ENCODE assay signal across 16 mouse cellular contexts in genomic region chr9:113421645-113422044, GRCm38 (mm10).
A peak's percentile ranks its signal among the peaks of the same experiment; 100 is the strongest.
DNase-seq lines count a peak whose midpoint lies in the region; ATAC-seq and TF ChIP-seq lines count a peak whose summit lies in the region.
"Had no signal": no experiment of that assay in that cellular context is flagged by ENCODE, and none has a peak within 500 bp of the region (broad histone marks: within the 10 kb centered on the region; RNA-seq: fewer than 3 reads in every experiment).

No protein-coding gene starts in this region.

- DNase-seq in kidney, postnatal 0 days (ENCODE audit: low spot score), result no peak
- no peak for DNase-seq in kidney, adult 8-10 months
- DNase-seq in 416B (ENCODE audit: low read depth), result peak; percentile 43
- peak; percentile 12 for DNase-seq in CH12.LX (ENCODE audit: extremely low read depth)
- peak; percentile 44 for DNase-seq in embryo, embryonic 10.5 days (ENCODE audit: low spot score)
- DNase-seq in adipocyte (ENCODE audit: low spot score), result no peak
- no peak for DNase-seq in Muller cell, postnatal 12 days (ENCODE audit: inconsistent ontology term)
- DNase-seq: adrenal gland, adult 2 months; cerebellum, postnatal 36 days; heart, postnatal 4 days; kidney, adult 18-20 months; lung, postnatal 4 days; spleen, adult 18-20 months had no signal

- H3K27me3 ChIP-seq in kidney, postnatal 0 days (ENCODE audit: insufficient read depth, low read length), result no peaks in the 10 kb centered on the region
- H3K27me3 ChIP-seq in CH12.LX (replicated peaks), result peaks cover 4% of the 10 kb centered on the region

- no peak for ATAC-seq in kidney, postnatal 0 days (replicated peaks; ENCODE audit: low FRiP score, low read depth)

- dilution Hi-C loops in CH12.LX (cut with MboI; ENCODE audit: extremely low pct_ligation_motif_present, extremely low pct_unique_long_range_greater_than_20kb, low sequenced_read_pairs), result no loop called here

- H3K4me2 ChIP-seq in kidney, postnatal 0 days (ENCODE audit: low read length), result no peak overlapping the region
- no peak overlapping the region for H3K4me2 ChIP-seq in CH12.LX (ENCODE audit: insufficient read depth, low read depth, poor library complexity, severe bottlenecking)

- no peak overlapping the region for H3K9ac ChIP-seq in kidney, postnatal 0 days (ENCODE audit: low read depth, low read length)
- no peak overlapping the region for H3K9ac ChIP-seq in CH12.LX (ENCODE audit: insufficient read depth, low read depth)

- H3K4me1 ChIP-seq in kidney, postnatal 0 days (replicated peaks; ENCODE audit: insufficient read depth, low read length), result no peaks in the 10 kb centered on the region
- H3K4me1 ChIP-seq in CH12.LX (ENCODE audit: control insufficient read depth in 1 of 2, insufficient read depth in 2 of 2), result no peaks in the 10 kb centered on the region

- in situ Hi-C loops in CH12.LX (cut with MboI; ENCODE audit: low pct_ligation_motif_present, low pct_unique_long_range_greater_than_20kb, low sequenced_read_pairs), result no loop called here

- TF ChIP-seq RAD21 in CH12.LX (IDR thresholded peaks at IDR 0.05; ENCODE audit: low read depth, low read length), result peak; percentile 30

- no peak for TF ChIP-seq POLR2A in CH12.LX (IDR thresholded peaks at IDR 0.05; ENCODE audit: low read depth, low read length)

- H3K4me3 ChIP-seq in kidney, postnatal 0 days (replicated peaks; ENCODE audit: low read depth, low read length), result no peak overlapping the region
- no peak overlapping the region for H3K4me3 ChIP-seq in CH12.LX (replicated peaks in 1 of 3; ENCODE audit: low read depth in 2 of 3, low read length in 2 of 3, poor library complexity in 1 of 3)
- H3K4me3 ChIP-seq: erythroblast, embryonic 14.5 days; heart, embryonic 10.5 days; myocyte had no signal

- H3K27ac ChIP-seq in kidney, postnatal 0 days, result no peak overlapping the region
- no peak overlapping the region for H3K27ac ChIP-seq in CH12.LX (ENCODE audit: insufficient read depth, low read depth)
- H3K27ac ChIP-seq: heart, embryonic 10.5 days had no signal

- H3K9me3 ChIP-seq in kidney, postnatal 0 days (replicated peaks; ENCODE audit: low read length), result no peaks in the 10 kb centered on the region
- H3K9me3 ChIP-seq in CH12.LX (replicated peaks; ENCODE audit: low read length), result peaks cover 29% of the 10 kb centered on the region
- H3K9me3 ChIP-seq: heart, embryonic 10.5 days had no signal

- H3K36me3 ChIP-seq in kidney, postnatal 0 days (ENCODE audit: insufficient read depth, low read length), result no peaks in the 10 kb centered on the region
- H3K36me3 ChIP-seq in CH12.LX (replicated peaks in 1 of 2; ENCODE audit: control insufficient read depth in 1 of 2, insufficient read depth in 1 of 2, low read length in 1 of 2), result no peaks in the 10 kb centered on the region
- H3K36me3 ChIP-seq: heart, embryonic 10.5 days had no signal

- TF ChIP-seq EP300 in CH12.LX (IDR thresholded peaks at IDR 0.05; ENCODE audit: low read length), result no peak

- TF ChIP-seq CTCF in kidney, postnatal 0 days (IDR thresholded peaks at IDR 0.05; ENCODE audit: low read depth), result peak; percentile 46; the same call in 1 of the 2 replicates
- TF ChIP-seq CTCF in CH12.LX (conservative IDR thresholded peaks at IDR 0.05 in 1 of 2, IDR thresholded peaks at IDR 0.05 in 1 of 2; ENCODE audit: low read depth in 2 of 2, low read length in 2 of 2), result peak; percentile 17 to 43; a peak in 2 of 4 replicates

- no peaks in the 10 kb centered on the region for H3K79me2 ChIP-seq in CH12.LX (replicated peaks; ENCODE audit: control insufficient read depth, extremely low read depth, insufficient read depth, poor library complexity, severe bottlenecking)

TF ChIP-seq in CH12.LX, 34 proteins besides CTCF, POLR2A, EP300 and RAD21:
- no peak for TF ChIP-seq ZMIZ1 (IDR thresholded peaks at IDR 0.05; ENCODE audit: low read depth, low read length)
- TF ChIP-seq MAX (IDR thresholded peaks at IDR 0.05; ENCODE audit: low read length), result no peak
- no peak for TF ChIP-seq IRF4 (IDR thresholded peaks at IDR 0.05; ENCODE audit: low read depth, low read length)
- TF ChIP-seq SMC3 (IDR thresholded peaks at IDR 0.05; ENCODE audit: low read depth, low read length), result peak; percentile 15

Comparison
In these comparisons a context has a peak if more than half of its experiments do, and no peak if none do; other contexts are left out.
1. DNase-seq: peak in 416B (single experiment), CH12.LX (single experiment) and embryo, embryonic 10.5 days (single experiment); none in kidney, postnatal 0 days (single experiment), kidney, adult 8-10 months (0 of 2), adipocyte (single experiment) and Muller cell, postnatal 12 days (single experiment).